Mouse (Mus musculus) lung, adult 2 months (tissue): ENCODE measurements at regions not wholly inside any gene's neighbourhood (a gene's known extent, or its start where the extent isn't known, plus 50 kb on each side); places are given as distances from the start of the nearest gene placed in this dataset.

ENCODE experiments used
- DNase-seq: peaks from one replicate; pipeline ENCODE4 v3.0.0; 2022
- H3K4me1 ChIP-seq: fragments of 200-500 bp; 2 replicates; pipeline ENCODE4 v1.6.1; 2011; ENCODE audit warnings: low read length; ENCODE audit not compliant: control insufficient read depth, insufficient read depth
- H3K4me3 ChIP-seq: fragments of 200-500 bp; replicated peaks from 2 replicates; pipeline ENCODE3; 2011; ENCODE audit warnings: low read depth, mild to moderate bottlenecking, control low read depth, low read length; ENCODE audit errors: extremely low read depth
- CTCF ChIP-seq: fragments of 200-500 bp; IDR thresholded peaks from 2 replicates; pipeline ENCODE4 v1.5.1; 2011; ENCODE audit warnings: mild to moderate bottlenecking, low read length, control low read depth; ENCODE audit not compliant: insufficient read depth
- POLR2A ChIP-seq: fragments of 200-500 bp; IDR thresholded peaks from 2 replicates; pipeline ENCODE4 v1.6.1; 2011; ENCODE audit warnings: low read depth, mild to moderate bottlenecking, control low read depth, low read length, borderline replicate concordance; ENCODE audit errors: extremely low read depth
- WGBS: fragments of 180-500 bp; shearing (Covaris S2); methylation state at CpG from one replicate; pipeline ENCODE4 v1.1.7; 2018; 5-methylcytosine and 5-hydroxymethylcytosine counted together

GRCm38 (mm10) chr12:50967168-50967810 is 318.4 kb upstream of the Prkd1 start:
- H3K4me3 ChIP-seq = no peak overlapping the region
- 39% methylated on average over 5 of the region's 5 CpGs for WGBS
- DNase-seq = no peak
- TF ChIP-seq POLR2A (no peak), CTCF (no peak)
- H3K4me1 ChIP-seq = no peaks in the 10 kb centered on the region

- WGBS = 61% methylated on average over 5 of the region's 5 CpGs
- no peak for DNase-seq
- Histone ChIP-seq H3K4me3 (no peak overlapping the region), H3K4me1 (no peaks in the 10 kb centered on the region)
- no peak for TF ChIP-seq CTCF
- no peak for TF ChIP-seq POLR2A
Measured at GRCm38 (mm10) chr12:50953971-50954370, 305.1 kb upstream of the Prkd1 start.

DNA sequence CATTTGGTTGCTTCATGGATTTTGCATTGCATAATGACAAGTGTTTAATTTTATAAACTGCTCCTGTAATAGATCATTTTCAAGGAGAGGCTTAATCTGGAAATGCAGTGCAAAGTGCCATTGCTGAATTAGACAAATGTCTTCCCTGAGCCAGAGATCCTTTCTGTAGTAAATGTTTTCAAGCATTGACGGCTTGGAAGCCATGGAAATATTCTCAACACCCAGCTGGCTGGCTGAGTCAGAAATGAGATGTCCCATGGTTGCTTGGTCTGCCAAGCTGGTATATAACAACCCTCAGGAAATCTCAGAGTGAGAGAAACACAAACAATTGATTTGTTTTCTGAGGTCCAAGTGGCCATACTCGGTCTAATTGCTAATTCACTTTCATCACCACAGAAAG is 298.1 kb upstream of the Prkd1 start:
- no peaks in the 10 kb centered on the region for H3K4me1 ChIP-seq
- 41% methylated on average over 2 of the region's 2 CpGs for WGBS
- TF ChIP-seq POLR2A = no peak
- TF ChIP-seq CTCF = no peak
- DNase-seq = no peak
- H3K4me3 ChIP-seq = no peak overlapping the region

DNA sequence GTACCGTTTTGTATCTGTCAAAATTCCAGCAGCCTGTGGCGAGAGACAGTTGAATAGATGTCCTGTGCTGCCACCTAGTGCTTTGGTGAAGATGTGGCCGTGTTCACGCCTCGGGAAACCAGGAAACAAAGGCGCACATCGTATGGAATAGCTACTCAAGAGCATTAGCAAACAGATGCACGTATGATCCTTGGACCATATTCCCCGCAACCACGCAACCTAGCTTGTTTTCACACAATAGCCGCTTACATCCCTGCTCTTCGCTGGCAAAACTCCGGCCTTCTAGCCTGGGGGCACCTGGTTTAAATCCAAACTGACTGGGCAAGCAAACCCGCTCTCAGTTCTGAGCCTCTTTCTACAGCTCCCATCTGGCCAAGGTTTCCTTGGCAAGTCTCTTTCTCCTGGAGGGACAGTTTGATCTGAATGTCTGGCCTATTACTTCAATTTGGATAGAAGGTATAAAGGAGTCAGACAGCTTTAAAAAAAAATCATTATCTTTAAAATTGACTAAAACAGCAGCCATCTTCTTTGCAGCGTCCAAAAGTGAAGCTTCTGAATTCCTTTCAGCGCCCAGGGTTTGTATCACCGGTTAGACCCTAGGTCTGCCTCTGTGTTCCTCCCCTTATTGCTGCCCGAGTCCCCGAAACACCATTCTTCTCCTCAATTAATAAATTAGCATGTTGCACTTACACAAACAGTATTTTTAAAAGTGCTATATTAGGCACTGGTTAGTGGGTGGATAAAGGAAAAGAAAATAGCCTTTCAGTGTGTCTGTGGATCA is 295.0 kb upstream of the Prkd1 start:
- TF ChIP-seq CTCF (peak; percentile 78), POLR2A (no peak)
- DNase-seq = peak; percentile 27
- Histone ChIP-seq H3K4me1 (no peaks in the 10 kb centered on the region), H3K4me3 (no peak overlapping the region)
- 24% methylated on average over 19 of the region's 19 CpGs for WGBS

- H3K4me3 ChIP-seq = no peak overlapping the region
- WGBS = 44% methylated on average over 3 of the region's 3 CpGs
- H3K4me1 ChIP-seq = no peaks in the 10 kb centered on the region
- no peak for DNase-seq
- TF ChIP-seq POLR2A (no peak), CTCF (no peak)
Measured at GRCm38 (mm10) chr12:50943340-50943739, 294.4 kb upstream of the Prkd1 start.

GRCm38 (mm10) chr12:50935516-50935915 is 286.6 kb upstream of the Prkd1 start:
- no peak overlapping the region for H3K4me3 ChIP-seq
- DNase-seq = no peak
- 86% methylated on average over 5 of the region's 5 CpGs for WGBS
- no peak for TF ChIP-seq POLR2A
- no peak for TF ChIP-seq CTCF
- H3K4me1 ChIP-seq = no peaks in the 10 kb centered on the region

GRCm38 (mm10) chr12:50932496-50932895 is 283.6 kb upstream of the Prkd1 start:
- TF ChIP-seq CTCF (no peak), POLR2A (no peak)
- DNase-seq = no peak
- no peak overlapping the region for H3K4me3 ChIP-seq
- 96% methylated on average over 3 of the region's 3 CpGs for WGBS
- no peaks in the 10 kb centered on the region for H3K4me1 ChIP-seq

DNA sequence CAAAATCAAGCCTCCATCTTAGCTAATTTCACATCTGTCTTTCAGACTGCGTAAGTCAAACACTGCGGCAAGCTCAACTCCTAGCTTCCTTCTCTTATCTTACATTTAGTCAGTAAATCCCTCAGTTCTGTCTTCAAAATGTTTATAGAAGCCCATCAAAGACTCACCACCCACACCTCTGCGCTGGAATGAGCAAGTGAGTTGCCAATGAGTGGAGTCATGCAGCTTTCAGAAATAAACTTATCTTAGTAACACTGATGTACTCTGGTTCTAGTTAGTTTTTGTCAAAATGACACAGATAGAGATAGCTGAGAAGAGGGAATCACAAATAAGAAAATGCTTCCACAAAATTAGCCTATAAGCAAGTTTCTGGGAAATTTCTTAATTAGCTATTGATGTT is 280.7 kb upstream of the Prkd1 start:
- WGBS = 37% methylated on average over 3 of the region's 3 CpGs
- no peak for TF ChIP-seq POLR2A
- no peak for TF ChIP-seq CTCF
- Histone ChIP-seq H3K4me3 (no peak overlapping the region), H3K4me1 (no peaks in the 10 kb centered on the region)
- no peak for DNase-seq

DNA sequence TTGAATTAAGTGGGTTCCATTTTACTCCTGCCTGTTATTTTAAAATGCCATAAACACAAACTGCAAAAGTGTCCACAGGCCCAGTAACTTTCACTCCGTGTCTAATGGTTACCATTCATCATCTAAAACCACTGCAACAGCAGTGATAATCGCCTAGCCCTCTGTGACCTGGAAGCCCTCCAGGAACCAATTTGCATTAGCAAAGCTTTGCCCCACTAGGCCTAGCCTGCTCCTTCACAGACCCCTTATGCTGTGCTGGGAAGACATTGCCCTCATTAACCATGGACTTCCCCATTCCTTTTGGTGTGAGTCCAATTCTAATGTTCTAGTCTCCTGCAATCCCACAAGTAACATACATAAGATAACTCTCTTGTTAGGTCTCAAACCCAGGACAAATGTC is 277.3 kb upstream of the Prkd1 start:
- no peak for DNase-seq
- WGBS = 39% methylated on average over 2 of the region's 2 CpGs

GRCm38 (mm10) chr12:50921739-50922138 is 272.8 kb upstream of the Prkd1 start:
- TF ChIP-seq CTCF (no peak), POLR2A (no peak)
- no peak for DNase-seq
- Histone ChIP-seq H3K4me3 (no peak overlapping the region), H3K4me1 (no peaks in the 10 kb centered on the region)
- 76% methylated on average over 1 of the region's 1 CpGs for WGBS

More for the DNA sequence above, 277.3 kb upstream of the Prkd1 start:
- no peak for TF ChIP-seq CTCF
- TF ChIP-seq POLR2A = no peak
- no peaks in the 10 kb centered on the region for H3K4me1 ChIP-seq
- no peak overlapping the region for H3K4me3 ChIP-seq
